Mouse (Mus musculus) embryo, embryonic 10.5 days (tissue): Measurements from ENCODE around the gene Arhgap19.

Source experiments
- DNase-seq: peaks from one replicate; pipeline ENCODE4 v3.0.0-alpha.2; 2015; ENCODE audit warnings: low spot score

Gene Arhgap19

DNA sequence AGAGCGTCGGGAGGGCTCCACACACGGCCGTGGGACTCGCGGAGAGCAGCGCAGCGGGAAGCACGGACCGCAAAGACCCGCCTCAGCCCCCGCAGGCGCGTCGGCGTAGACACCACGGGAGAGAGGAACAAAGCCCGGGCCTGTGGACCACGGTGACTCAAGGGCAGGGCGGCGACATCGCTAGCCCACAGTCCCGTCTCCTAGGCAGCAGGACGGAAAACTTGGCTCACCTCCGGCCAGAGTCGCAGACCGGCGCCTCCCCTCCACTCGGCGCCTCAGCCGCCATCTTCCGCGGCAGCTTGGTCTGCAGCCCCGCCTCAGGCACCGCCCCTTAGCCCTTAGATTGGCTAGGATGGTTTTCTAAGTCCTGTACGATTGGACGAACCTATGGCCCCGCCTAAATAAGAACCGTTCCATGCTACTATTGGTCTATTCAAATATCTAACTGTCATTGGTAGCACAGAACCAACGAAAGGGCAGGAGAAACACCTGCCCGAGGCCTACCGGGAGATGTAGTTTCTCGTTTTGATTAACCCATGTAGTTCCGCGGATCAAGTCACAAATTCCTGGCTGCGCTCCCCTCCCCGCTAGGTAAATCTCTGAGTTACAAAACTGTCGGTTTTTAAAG is at the start of gene Arhgap19:
Gene Arhgap19, minus strand, starts transcription at position 306 of the 628 bp plus-strand sequence.
- peak; percentile 97 for DNase-seq

GRCm38 (mm10) chr19:41850719-41851543 is 49.1 kb upstream of the Arhgap19 start:
- DNase-seq = peak; percentile 44

DNA sequence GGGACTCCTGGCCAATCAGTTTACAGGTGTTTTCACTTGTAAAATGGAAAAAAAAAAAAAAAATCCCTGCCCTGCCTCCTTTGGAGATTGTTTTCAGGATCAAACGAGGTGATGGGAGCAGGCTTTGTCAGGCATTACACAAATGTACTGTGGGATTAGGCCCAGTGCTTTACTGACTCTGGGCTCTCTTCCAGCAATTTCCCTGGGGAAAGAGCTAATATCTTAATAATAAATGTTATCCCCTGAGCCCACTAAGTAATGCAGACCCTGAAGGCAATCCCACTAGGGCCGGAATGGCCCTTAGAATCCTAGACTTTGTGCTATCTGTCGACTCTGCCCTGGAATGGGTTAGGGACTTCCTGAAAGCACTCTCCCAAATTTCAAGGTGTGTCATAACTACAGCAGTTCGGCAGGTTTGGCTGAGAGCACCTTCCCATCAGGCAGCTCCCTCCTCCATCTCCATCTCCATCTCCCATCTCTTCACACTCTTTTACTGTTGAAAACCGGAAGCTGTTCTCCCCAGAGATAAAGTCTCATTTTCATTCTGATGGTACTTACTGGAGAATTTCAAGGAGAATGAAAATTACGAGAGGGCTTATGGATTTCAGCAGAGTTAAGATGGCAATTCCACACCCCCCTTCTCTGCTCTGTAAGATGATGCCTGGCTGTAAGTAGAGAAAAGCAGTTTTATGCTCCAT is 48.3 kb upstream of the Arhgap19 start:
- no peak for DNase-seq

DNA sequence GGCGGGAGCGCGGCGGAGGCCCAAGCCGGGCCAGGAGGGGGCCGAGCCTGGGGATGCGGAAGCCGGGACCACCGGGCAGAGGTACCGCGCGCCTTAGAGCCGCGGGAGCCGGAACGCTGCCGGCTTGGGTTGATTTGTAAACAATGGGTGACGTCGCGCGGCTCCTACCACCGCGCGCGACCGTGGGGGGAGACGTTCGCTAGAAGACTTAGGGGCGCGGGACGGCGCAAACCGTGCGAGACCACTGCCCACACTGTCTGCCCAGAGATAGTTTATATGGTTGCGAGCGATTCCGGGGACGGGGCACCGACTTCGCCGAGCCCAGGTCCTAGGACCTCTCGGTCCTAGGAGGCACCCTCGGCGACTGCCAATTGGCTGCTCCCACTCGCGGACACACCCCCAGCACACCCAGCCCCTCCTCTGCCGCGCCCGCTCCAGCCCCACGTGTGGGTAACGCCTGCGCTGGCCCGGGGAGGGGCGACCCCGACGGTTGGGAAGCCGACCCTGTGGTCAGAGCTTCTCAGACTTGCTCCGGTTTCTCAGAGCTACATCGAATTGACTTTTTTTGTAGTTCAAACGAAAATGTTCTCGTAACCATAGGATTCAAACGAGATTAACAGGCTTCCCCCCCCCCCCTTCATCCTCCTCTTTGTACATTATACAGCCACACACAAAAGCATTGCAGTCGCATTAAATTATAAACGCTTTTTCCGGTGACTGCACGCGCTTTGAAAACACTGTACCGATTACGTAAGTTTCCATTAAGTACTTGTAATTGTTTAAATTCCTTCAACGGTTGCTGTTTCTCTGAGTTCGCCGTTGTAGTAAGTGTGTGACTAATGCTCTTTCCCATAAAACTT is 46.4 kb upstream of the Arhgap19 start, which contains the start of gene Frat2:
Gene Frat2, minus strand, starts transcription at position 141 of the 860 bp plus-strand sequence.
- peak; percentile 95 for DNase-seq

- DNase-seq = peak; percentile 65
Observed at GRCm38 (mm10) chr19:41847614-41847991, 45.8 kb upstream of the Arhgap19 start.

DNA sequence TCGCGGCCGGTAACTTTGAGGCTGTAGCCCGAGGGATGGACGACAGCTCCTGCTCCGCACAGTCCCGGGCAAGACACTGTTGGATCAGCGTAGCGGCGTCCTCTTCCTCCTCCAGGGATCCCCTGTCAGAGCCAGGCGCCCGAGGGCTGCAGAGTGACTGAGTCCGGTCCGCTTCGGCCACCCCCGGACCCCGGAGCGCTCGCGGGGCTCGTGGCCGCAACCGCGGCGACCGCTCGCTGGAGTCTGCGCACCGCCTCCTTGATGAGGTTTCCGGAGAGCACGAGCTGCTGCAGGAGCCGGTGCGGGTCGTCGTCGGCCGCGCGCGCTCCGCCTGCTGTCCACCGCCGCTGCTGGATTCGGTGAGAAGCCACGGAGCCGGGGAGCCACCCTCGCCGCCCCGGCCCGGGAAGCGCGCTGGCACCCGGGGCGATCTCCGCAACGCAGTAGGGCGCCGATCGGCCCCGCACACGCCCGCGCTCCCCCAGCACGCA is 45.3 kb upstream of the Arhgap19 start:
- DNase-seq = peak; percentile 54

DNA sequence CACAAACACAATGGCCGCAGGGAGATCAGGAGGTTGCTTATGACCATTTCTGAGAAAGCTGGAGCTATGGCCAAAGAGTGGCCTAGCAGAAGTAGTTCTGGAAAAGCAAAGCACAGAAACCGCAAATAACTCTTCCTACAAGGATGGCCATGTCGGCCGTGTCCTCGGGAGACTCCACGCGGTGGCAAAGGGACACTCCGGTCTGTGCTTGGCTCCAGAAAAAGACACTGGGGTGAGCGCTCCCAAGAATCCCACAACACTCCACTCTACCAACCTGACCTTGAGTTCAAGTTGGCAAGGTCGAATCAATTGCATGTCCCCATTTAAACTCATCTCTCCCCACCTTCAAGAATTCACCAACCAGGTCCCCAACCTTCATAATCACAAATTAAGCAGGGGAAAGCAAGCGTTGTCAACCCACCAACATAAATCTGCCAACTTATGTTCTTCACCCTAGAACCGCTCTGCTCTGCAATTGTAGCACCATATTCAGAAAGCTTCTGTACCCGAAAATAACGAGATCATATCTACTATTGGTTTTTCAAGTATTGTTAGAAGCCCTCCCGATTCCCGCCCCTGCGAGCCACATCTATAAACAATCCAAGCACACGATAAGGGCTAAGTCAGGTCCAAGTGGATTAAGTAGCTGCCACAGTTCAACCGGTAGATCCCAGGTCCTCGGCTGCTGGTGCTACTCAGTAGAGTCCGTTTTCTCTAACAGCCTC is 44.7 kb upstream of the Arhgap19 start:
- peak; percentile 31 for DNase-seq

DNA sequence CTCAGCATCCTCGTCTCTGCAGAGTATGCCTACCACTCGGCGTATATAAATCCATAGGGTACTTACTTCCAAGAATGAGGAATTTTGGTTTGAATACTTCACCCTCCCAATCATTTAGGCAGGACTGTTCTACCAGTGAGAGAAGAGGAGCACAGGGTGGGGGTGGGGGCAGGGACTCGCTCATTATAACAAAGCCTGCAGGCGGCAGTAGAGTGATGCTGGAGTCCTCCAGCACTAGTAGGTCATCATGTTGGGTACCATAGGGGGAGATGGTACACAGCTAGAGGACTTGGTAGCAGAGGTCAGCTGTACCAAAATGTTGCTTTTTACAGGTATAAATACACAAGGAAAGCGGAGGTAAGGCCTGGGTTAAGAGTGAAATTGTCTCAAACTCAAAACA is 42.5 kb upstream of the Arhgap19 start:
- DNase-seq = no peak

DNA sequence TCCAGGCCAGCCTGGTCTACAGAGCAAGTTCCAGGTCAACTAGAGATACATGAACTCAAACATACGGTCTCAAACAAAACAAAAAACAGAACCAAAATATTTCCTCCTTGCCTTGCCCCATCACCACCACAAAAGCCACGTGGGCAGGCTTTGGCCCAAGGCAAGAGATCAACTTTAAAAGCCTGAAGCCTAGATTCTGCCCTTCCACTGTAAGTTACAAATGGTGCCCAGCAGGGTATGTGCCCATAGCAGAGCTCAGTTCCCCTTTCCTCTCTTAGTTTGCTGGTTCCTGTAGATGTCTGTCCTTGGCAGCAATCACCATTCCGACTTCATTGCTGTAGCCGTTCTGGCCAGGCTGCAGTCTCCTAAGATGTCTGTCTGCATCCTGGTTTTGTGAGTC is 40.9 kb upstream of the Arhgap19 start:
- DNase-seq = no peak

- no peak for DNase-seq
Observed at GRCm38 (mm10) chr19:41842196-41842595, 40.3 kb upstream of the Arhgap19 start.

DNA sequence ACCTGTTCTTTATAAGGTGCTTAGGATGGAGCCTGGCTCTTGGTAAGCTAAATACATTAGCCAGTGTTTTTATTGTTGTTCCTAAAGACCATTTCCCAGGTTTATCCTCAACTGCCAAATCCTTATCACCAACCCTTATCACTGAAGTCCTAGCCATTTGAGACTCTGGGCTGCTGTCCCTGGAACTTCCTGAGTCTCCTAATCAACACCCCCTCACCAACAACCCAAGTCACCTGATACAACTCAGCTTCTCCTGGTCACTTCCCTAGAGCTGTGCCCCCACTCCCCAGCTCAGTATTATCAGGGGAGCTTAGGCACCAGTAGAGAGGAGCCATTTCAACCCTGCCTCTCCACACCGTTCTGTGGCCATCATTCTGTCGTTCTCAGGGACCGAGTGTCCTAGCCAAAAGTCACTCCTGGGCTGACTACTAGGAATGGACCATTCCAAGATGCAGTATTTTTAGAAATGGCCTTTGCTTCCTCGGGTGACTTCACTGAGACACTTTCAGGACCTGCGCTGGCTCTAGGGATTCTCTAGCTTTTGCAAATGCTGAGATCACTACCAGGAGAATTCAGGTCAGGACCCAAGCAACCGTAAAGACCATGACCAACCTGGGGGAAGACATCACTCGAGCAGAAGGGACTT is 39.4 kb upstream of the Arhgap19 start:
- DNase-seq = no peak

GRCm38 (mm10) chr19:41839685-41840084 is 37.8 kb upstream of the Arhgap19 start:
- DNase-seq = no peak

DNA sequence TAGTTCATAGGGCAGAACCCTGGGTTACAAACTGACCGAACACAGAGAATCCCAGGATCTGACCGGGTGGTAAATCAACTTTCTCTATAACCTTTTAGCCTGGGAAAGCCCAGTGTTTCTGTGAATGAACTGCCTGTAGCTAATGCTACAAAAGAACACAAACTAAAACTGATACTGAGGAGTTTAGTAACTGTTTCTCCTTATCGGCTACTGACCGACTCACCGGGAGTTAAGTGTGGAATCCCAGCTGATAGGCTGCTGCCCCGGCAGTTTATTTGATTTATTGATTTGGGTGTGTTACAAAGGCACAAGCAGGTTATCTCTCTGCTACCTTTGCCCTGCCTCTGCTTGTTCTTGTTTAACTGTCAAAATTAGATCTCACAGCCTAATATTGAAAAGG is 37.0 kb upstream of the Arhgap19 start:
- no peak for DNase-seq

DNA sequence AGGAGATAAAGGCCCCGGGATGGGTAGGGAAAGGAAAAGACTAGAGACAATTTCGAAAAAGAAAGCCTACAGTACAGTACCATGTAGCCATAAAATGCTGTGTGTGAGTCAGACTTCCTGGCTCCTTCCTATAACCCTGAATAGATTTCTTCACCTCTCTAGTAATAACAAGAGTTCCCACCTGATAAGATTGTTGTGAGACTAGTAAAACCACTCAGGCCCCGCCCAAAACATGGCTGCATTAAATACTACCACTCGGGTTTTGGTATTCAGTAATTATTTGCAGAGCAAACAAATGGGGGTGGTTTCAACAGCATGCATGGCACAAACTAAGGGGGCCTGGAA is 36.0 kb upstream of the Arhgap19 start:
- no peak for DNase-seq

- no peak for DNase-seq
Observed at GRCm38 (mm10) chr19:41837194-41837916, 35.5 kb upstream of the Arhgap19 start.

- DNase-seq = no peak
Observed at GRCm38 (mm10) chr19:41836719-41837118, 34.9 kb upstream of the Arhgap19 start.

GRCm38 (mm10) chr19:41835816-41836215 is 34.0 kb upstream of the Arhgap19 start:
- peak; percentile 65 for DNase-seq

- no peak for DNase-seq
Observed at GRCm38 (mm10) chr19:41835407-41835806, 33.6 kb upstream of the Arhgap19 start.

DNA sequence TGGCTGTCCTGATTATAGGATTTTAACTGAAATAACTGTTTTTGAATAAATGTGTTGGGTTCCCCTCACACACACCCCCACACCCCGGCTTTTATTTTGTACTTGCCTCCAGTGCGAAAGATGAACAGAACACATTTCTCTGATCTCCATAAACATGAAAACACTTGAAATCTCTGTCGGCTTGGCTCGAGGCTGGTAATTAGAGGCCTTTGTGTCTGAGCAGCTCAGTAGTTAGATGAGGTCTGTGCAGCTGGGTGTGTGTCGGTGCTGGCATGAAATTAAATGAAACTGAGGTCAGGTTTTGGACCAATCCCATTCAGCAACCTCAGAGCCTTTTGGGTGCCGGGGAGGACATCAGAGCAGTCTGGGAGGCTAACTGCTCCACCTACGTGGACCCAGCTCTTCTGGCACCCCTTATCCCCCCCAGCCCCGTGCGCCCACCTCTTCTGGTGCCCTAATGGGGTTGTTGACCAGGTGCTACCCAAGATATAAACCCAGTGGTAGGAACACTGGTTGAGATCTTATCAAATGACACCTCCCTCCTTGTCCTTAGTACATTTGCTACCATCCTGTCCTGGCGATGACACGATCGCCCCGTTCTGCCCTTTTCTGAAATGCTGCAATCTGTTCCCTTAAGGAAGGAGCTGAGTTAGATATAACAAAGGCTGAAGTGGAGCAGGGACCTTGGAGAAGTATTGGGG is 30.8 kb upstream of the Arhgap19 start:
- no peak for DNase-seq
